Comparison of ENCODE assay signal across 20 mouse cellular contexts in the genomic region with DNA sequence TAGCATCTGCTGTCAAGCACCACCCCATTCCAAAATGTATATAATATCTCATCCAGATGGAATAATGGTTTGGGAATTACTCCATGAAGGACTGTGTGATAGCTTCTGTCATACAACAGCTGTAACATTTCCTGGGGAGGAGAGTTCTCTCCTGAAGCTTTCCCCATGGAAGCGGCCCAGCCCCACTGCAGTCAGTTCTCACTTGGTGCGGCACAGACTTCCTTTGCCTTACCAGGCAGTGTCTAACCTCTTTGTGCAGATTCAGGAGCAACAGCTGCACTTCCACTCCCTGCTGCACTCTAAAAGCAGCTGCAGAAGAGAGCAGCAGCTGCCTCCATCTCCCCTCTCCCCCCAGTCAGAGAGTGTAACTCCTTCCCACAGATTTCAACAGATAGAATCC.
DNase-seq lines count a peak whose midpoint lies in the region; ATAC-seq and TF ChIP-seq lines count a peak whose summit lies in the region.
"Had no signal": no experiment of that assay in that cellular context is flagged by ENCODE, and none has a peak within 500 bp of the region (broad histone marks: within the 10 kb centered on the region; RNA-seq: fewer than 3 reads in every experiment).

No protein-coding gene starts in this region.

- no peaks in the 10 kb centered on the region for H3K27me3 ChIP-seq in intestine, embryonic 14.5 days (replicated peaks; ENCODE audit: control insufficient read depth, insufficient read depth, low read length)
- no peaks in the 10 kb centered on the region for H3K27me3 ChIP-seq in intestine, postnatal 0 days (replicated peaks; ENCODE audit: control insufficient read depth, insufficient read depth, low read length)
- no peaks in the 10 kb centered on the region for H3K27me3 ChIP-seq in lung, embryonic 16.5 days (ENCODE audit: control insufficient read depth, insufficient read depth, low read depth, low read length)
- H3K27me3 ChIP-seq in intestine, embryonic 15.5 days (replicated peaks) = no peaks in the 10 kb centered on the region
- no peaks in the 10 kb centered on the region for H3K27me3 ChIP-seq in stomach, embryonic 16.5 days (ENCODE audit: control insufficient read depth, insufficient read depth, low read length)
- H3K27me3 ChIP-seq: embryonic facial prominence, embryonic 15.5 days; liver, embryonic 13.5 days; midbrain, embryonic 12.5 days; Patski had no signal

- H3K9me3 ChIP-seq in intestine, embryonic 14.5 days (ENCODE audit: control insufficient read depth, low read length) = no peaks in the 10 kb centered on the region
- H3K9me3 ChIP-seq in intestine, postnatal 0 days (ENCODE audit: control insufficient read depth) = no peaks in the 10 kb centered on the region
- H3K9me3 ChIP-seq in lung, embryonic 16.5 days (ENCODE audit: control insufficient read depth, low read length) = no peaks in the 10 kb centered on the region
- no peaks in the 10 kb centered on the region for H3K9me3 ChIP-seq in intestine, embryonic 15.5 days
- no peaks in the 10 kb centered on the region for H3K9me3 ChIP-seq in stomach, embryonic 16.5 days (replicated peaks; ENCODE audit: control insufficient read depth, low read length)
- H3K9me3 ChIP-seq: embryonic facial prominence, embryonic 15.5 days; hindbrain, embryonic 10.5 days; liver, embryonic 13.5 days; midbrain, embryonic 12.5 days had no signal

- H3K4me3 ChIP-seq in intestine, embryonic 14.5 days (ENCODE audit: low read depth, low read length) = no peak overlapping the region
- no peak overlapping the region for H3K4me3 ChIP-seq in intestine, postnatal 0 days (ENCODE audit: low read depth, low read length)
- no peak overlapping the region for H3K4me3 ChIP-seq in lung, embryonic 16.5 days (ENCODE audit: low read length)
- H3K4me3 ChIP-seq in intestine, embryonic 15.5 days (replicated peaks) = no peak overlapping the region
- H3K4me3 ChIP-seq in stomach, embryonic 16.5 days (replicated peaks; ENCODE audit: low read length) = no peak overlapping the region
- H3K4me3 ChIP-seq: embryonic facial prominence, embryonic 15.5 days; gastrocnemius, adult 2 months; heart, adult 2 months; hindbrain, embryonic 10.5 days; liver, embryonic 13.5 days; midbrain, embryonic 12.5 days had no signal

- no peaks in the 10 kb centered on the region for H3K36me3 ChIP-seq in intestine, embryonic 14.5 days (ENCODE audit: control insufficient read depth, insufficient read depth, low read length)
- H3K36me3 ChIP-seq in intestine, postnatal 0 days (ENCODE audit: control insufficient read depth, insufficient read depth) = no peaks in the 10 kb centered on the region
- H3K36me3 ChIP-seq in lung, embryonic 16.5 days (ENCODE audit: control insufficient read depth, insufficient read depth, low read length) = no peaks in the 10 kb centered on the region
- no peaks in the 10 kb centered on the region for H3K36me3 ChIP-seq in intestine, embryonic 15.5 days
- H3K36me3 ChIP-seq in stomach, embryonic 16.5 days (ENCODE audit: control insufficient read depth, insufficient read depth, low read length) = no peaks in the 10 kb centered on the region
- H3K36me3 ChIP-seq: embryonic facial prominence, embryonic 15.5 days; hindbrain, embryonic 10.5 days; liver, embryonic 13.5 days; midbrain, embryonic 12.5 days had no signal

- H3K4me1 ChIP-seq in intestine, embryonic 14.5 days (replicated peaks; ENCODE audit: control insufficient read depth, insufficient read depth, low read length) = 0 out of 2 replicates have a peak, but pooled peaks cover 3% of the 10 kb centered on the region
- no peaks in the 10 kb centered on the region for H3K4me1 ChIP-seq in intestine, postnatal 0 days (replicated peaks; ENCODE audit: control insufficient read depth, insufficient read depth, low read length)
- H3K4me1 ChIP-seq in lung, embryonic 16.5 days (replicated peaks; ENCODE audit: control insufficient read depth, insufficient read depth, low read length) = no peaks in the 10 kb centered on the region
- no peaks in the 10 kb centered on the region for H3K4me1 ChIP-seq in intestine, embryonic 15.5 days (replicated peaks)
- H3K4me1 ChIP-seq in stomach, embryonic 16.5 days (ENCODE audit: control insufficient read depth, insufficient read depth, low read length) = no peaks in the 10 kb centered on the region
- H3K4me1 ChIP-seq: embryonic facial prominence, embryonic 15.5 days; hindbrain, embryonic 10.5 days; liver, embryonic 13.5 days; midbrain, embryonic 12.5 days had no signal

- H3K4me2 ChIP-seq in intestine, embryonic 14.5 days (ENCODE audit: low read length) = no peak overlapping the region
- H3K4me2 ChIP-seq in intestine, postnatal 0 days (replicated peaks; ENCODE audit: low read depth) = no peak overlapping the region
- H3K4me2 ChIP-seq in lung, embryonic 16.5 days (ENCODE audit: low read depth, low read length) = no peak overlapping the region
- no peak overlapping the region for H3K4me2 ChIP-seq in intestine, embryonic 15.5 days (replicated peaks)
- H3K4me2 ChIP-seq in stomach, embryonic 16.5 days (ENCODE audit: low read depth, low read length) = no peak overlapping the region
- H3K4me2 ChIP-seq: embryonic facial prominence, embryonic 15.5 days; liver, embryonic 13.5 days; midbrain, embryonic 12.5 days had no signal

- H3K9ac ChIP-seq in intestine, embryonic 14.5 days (ENCODE audit: low read length) = no peak overlapping the region
- H3K9ac ChIP-seq in intestine, postnatal 0 days (ENCODE audit: low read depth, low read length) = no peak overlapping the region
- no peak overlapping the region for H3K9ac ChIP-seq in lung, embryonic 16.5 days (ENCODE audit: low read length)
- H3K9ac ChIP-seq in intestine, embryonic 15.5 days = no peak overlapping the region
- H3K9ac ChIP-seq in stomach, embryonic 16.5 days (ENCODE audit: low read length) = no peak overlapping the region
- H3K9ac ChIP-seq: embryonic facial prominence, embryonic 15.5 days; liver, embryonic 13.5 days; midbrain, embryonic 12.5 days had no signal

- ATAC-seq in intestine, embryonic 14.5 days (replicated peaks; ENCODE audit: low FRiP score, low TSS enrichment, low read depth) = peak; percentile 86; the same call in 1 of the 2 replicates
- ATAC-seq in intestine, postnatal 0 days = no peak
- peak; percentile 82 for ATAC-seq in lung, embryonic 16.5 days (ENCODE audit: low read depth)
- peak; percentile 86 for ATAC-seq in intestine, embryonic 15.5 days
- ATAC-seq in stomach, embryonic 16.5 days (ENCODE audit: insufficient read depth, low FRiP score) = peak; percentile 92
- ATAC-seq: activated CD4-positive, CD25-positive, alpha-beta regulatory T cell, adult 4 months; Patski had no signal

- no peak overlapping the region for H3K27ac ChIP-seq in intestine, embryonic 14.5 days (ENCODE audit: low read depth)
- no peak overlapping the region for H3K27ac ChIP-seq in intestine, postnatal 0 days (ENCODE audit: low read depth, low read length)
- no peak overlapping the region for H3K27ac ChIP-seq in lung, embryonic 16.5 days (ENCODE audit: low read length)
- H3K27ac ChIP-seq in intestine, embryonic 15.5 days = no peak overlapping the region
- no peak overlapping the region for H3K27ac ChIP-seq in stomach, embryonic 16.5 days (ENCODE audit: low read length)
- H3K27ac ChIP-seq: embryonic facial prominence, embryonic 15.5 days; gastrocnemius, adult 2 months; heart, adult 2 months; hindbrain, embryonic 10.5 days; liver, embryonic 13.5 days; macrophage; midbrain, embryonic 12.5 days had no signal

- no peak for TF ChIP-seq CTCF in intestine, postnatal 0 days (IDR thresholded peaks at IDR 0.05; ENCODE audit: low read depth)

- peak; percentile 51 for DNase-seq in intestine, embryonic 14.5 days (ENCODE audit: low spot score)
- DNase-seq in lung, postnatal 14 days = no peak
- no peak for DNase-seq in c-Kit-positive CD71-positive TER-119-positive erythroid progenitor cells, embryonic 14.5 days (ENCODE audit: low spot score)
- DNase-seq: adrenal gland, postnatal 25 days; cerebellum, adult 8-10 months; gastrocnemius, adult 2 months; heart, adult 2 months; liver, embryonic 13.5 days; retina, postnatal 1 day; thymus, adult 2 months had no signal

- 39% methylated on average over 2 of the region's 2 CpGs for WGBS in intestine, embryonic 14.5 days
- 70% methylated on average over 2 of the region's 2 CpGs for WGBS in intestine, postnatal 0 days
- 58% methylated on average over 2 of the region's 2 CpGs for WGBS in lung, embryonic 16.5 days
- 57% methylated on average over 2 of the region's 2 CpGs for WGBS in intestine, embryonic 15.5 days
- 40% methylated on average over 2 of the region's 2 CpGs for WGBS in stomach, embryonic 16.5 days
